ENCODE assay signal across 11 mouse cellular contexts in genomic region chr11:101330371-101330924, GRCm38 (mm10). TPM values are rescaled to one million over a fixed set of nuclear protein-coding genes. Genes with fewer than 3 reads are reported as not detected.
DNase-seq lines count a peak whose midpoint lies in the region; ATAC-seq and TF ChIP-seq lines count a peak whose summit lies in the region.
"Had no signal": no experiment of that assay in that cellular context is flagged by ENCODE, and none has a peak within 500 bp of the region (broad histone marks: within the 10 kb centered on the region; RNA-seq: fewer than 3 reads in every experiment).

Aoc3 (plus strand) TSS chr11:101330605.

- DNase-seq in heart, adult 11 months = peak; percentile 97
- DNase-seq in MEL (ENCODE audit: low read depth, low spot score) = no peak
- peak; percentile 47 for DNase-seq in gastrocnemius, postnatal 14 days
- no peak for DNase-seq in cerebellum, adult 11-12 months
- DNase-seq in right cerebral cortex, postnatal 10 days (ENCODE audit: low spot score in 2 of 2) = no peak
- no peak for DNase-seq in left cerebral cortex, adult 9 months (ENCODE audit: low spot score in 2 of 2)

- 58% methylated on average over 7 of the region's 7 CpGs for WGBS in heart, embryonic 12.5 days
- 54% methylated on average over 7 of the region's 7 CpGs for WGBS in intestine, embryonic 15.5 days

- no peak for TF ChIP-seq CTCF in MEL (IDR thresholded peaks at IDR 0.05 in 2 of 3, conservative IDR thresholded peaks at IDR 0.05 in 1 of 3; ENCODE audit: control insufficient read depth in 1 of 3, insufficient read depth in 1 of 3, low read depth in 2 of 3, low read length in 3 of 3, poor library complexity in 1 of 3, severe bottlenecking in 1 of 3)

- TF ChIP-seq EP300 in MEL (IDR thresholded peaks at IDR 0.05; ENCODE audit: low read depth in 1 of 2, low read length in 2 of 2) = no peak

- no peak for TF ChIP-seq RAD21 in MEL (IDR thresholded peaks at IDR 0.05; ENCODE audit: low read depth, low read length)

- peaks cover 5% of the 10 kb centered on the region for H3K36me3 ChIP-seq in heart, embryonic 12.5 days
- H3K36me3 ChIP-seq in MEL (ENCODE audit: control insufficient read depth in 1 of 2, insufficient read depth in 2 of 2, low read length in 2 of 2) = no peaks in the 10 kb centered on the region; a peak in 1 of 4 replicates
- peaks cover 5% of the 10 kb centered on the region for H3K36me3 ChIP-seq in intestine, embryonic 15.5 days
- H3K36me3 ChIP-seq: hindbrain, embryonic 15.5 days had no signal

- no peak for ATAC-seq in heart, embryonic 12.5 days (ENCODE audit: insufficient number of reproducible peaks, low FRiP score)
- ATAC-seq in intestine, embryonic 15.5 days = peak; percentile 55; the same call in 1 of the 2 replicates

- H3K27me3 ChIP-seq in heart, embryonic 12.5 days (replicated peaks) = no peaks in the 10 kb centered on the region
- no peaks in the 10 kb centered on the region for H3K27me3 ChIP-seq in MEL (ENCODE audit: control insufficient read depth in 1 of 2, insufficient read depth in 2 of 2, low read length in 2 of 2)
- no peaks in the 10 kb centered on the region for H3K27me3 ChIP-seq in intestine, embryonic 15.5 days (replicated peaks)
- H3K27me3 ChIP-seq: hindbrain, embryonic 15.5 days had no signal

- H3K27ac ChIP-seq in heart, embryonic 12.5 days (ENCODE audit: poor library complexity, severe bottlenecking) = no peak within 1 kb of the TSS
- no peak within 1 kb of the TSS for H3K27ac ChIP-seq in MEL (ENCODE audit: control insufficient read depth, low read depth, low read length)
- H3K27ac ChIP-seq in intestine, embryonic 15.5 days = peak within 1 kb of the TSS; percentile 44; the same call in 1 of the 2 replicates
- H3K27ac ChIP-seq: hindbrain, embryonic 15.5 days; liver, embryonic 14.5 days had no signal

- H3K4me2 ChIP-seq in heart, embryonic 12.5 days = no peak within 1 kb of the TSS
- peak within 1 kb of the TSS; percentile 19 for H3K4me2 ChIP-seq in intestine, embryonic 15.5 days (replicated peaks)
- H3K4me2 ChIP-seq: hindbrain, embryonic 15.5 days had no signal

- no peak within 1 kb of the TSS for H3K4me3 ChIP-seq in heart, embryonic 12.5 days
- no peak within 1 kb of the TSS for H3K4me3 ChIP-seq in MEL (ENCODE audit: control insufficient read depth in 1 of 2, insufficient read depth in 1 of 2, low read depth in 2 of 2, low read length in 2 of 2)
- no peak within 1 kb of the TSS for H3K4me3 ChIP-seq in intestine, embryonic 15.5 days (replicated peaks)
- H3K4me3 ChIP-seq: hindbrain, embryonic 15.5 days had no signal

- no peak within 1 kb of the TSS for H3K9ac ChIP-seq in heart, embryonic 12.5 days
- H3K9ac ChIP-seq in MEL (ENCODE audit: control insufficient read depth, low read depth, low read length, poor library complexity, severe bottlenecking) = no peak within 1 kb of the TSS
- no peak within 1 kb of the TSS for H3K9ac ChIP-seq in intestine, embryonic 15.5 days
- H3K9ac ChIP-seq: hindbrain, embryonic 15.5 days; liver, embryonic 14.5 days had no signal

- TF ChIP-seq POLR2A in MEL (IDR thresholded peaks at IDR 0.05; ENCODE audit: control insufficient read depth in 1 of 2, insufficient read depth in 1 of 2, low read depth in 1 of 2, low read length in 2 of 2, poor library complexity in 1 of 2) = 0 out of 4 replicates have a peak, but pooled peaks of 1 of the 2 experiments have one; percentile 24

- H3K4me1 ChIP-seq in heart, embryonic 12.5 days (replicated peaks) = peaks cover 11% of the 10 kb centered on the region; the same call in 1 of the 2 replicates
- no peaks in the 10 kb centered on the region for H3K4me1 ChIP-seq in MEL (ENCODE audit: control insufficient read depth in 1 of 2, insufficient read depth in 2 of 2, low read length in 2 of 2)
- H3K4me1 ChIP-seq in intestine, embryonic 15.5 days (replicated peaks) = peaks cover 4% of the 10 kb centered on the region; the same call in 1 of the 2 replicates
- H3K4me1 ChIP-seq: hindbrain, embryonic 15.5 days had no signal

- intact Hi-C loops in gastrocnemius, postnatal 14 days (cut with DNase I; ENCODE audit: low total_unique reads) = no loop called here

- no peaks in the 10 kb centered on the region for H3K79me2 ChIP-seq in MEL (ENCODE audit: control insufficient read depth, insufficient read depth, low read length, poor library complexity)

- H3K9me3 ChIP-seq in heart, embryonic 12.5 days (replicated peaks) = no peaks in the 10 kb centered on the region
- H3K9me3 ChIP-seq in MEL (replicated peaks; ENCODE audit: insufficient read depth, low read length) = no peaks in the 10 kb centered on the region
- no peaks in the 10 kb centered on the region for H3K9me3 ChIP-seq in intestine, embryonic 15.5 days
- H3K9me3 ChIP-seq: hindbrain, embryonic 15.5 days had no signal

TF ChIP-seq in MEL, 35 proteins besides CTCF, POLR2A, EP300 and RAD21:
- TF ChIP-seq POLR2AphosphoS2 (IDR thresholded peaks at IDR 0.05; ENCODE audit: low read length) (0 out of 2 replicates have a peak, but pooled peaks have one; percentile 53), TAL1 (IDR thresholded peaks at IDR 0.05; ENCODE audit: low read length) (no peak)

RNA-seq across cellular contexts. Expression of gene Aoc3, which starts in this region (rescaled TPM):
- 0.06 and 0.17 TPM in 2 replicates for polyA plus RNA-seq in heart, embryonic 12.5 days (2016; fragmentation: Nextera tagmentation; extraction: Ambion mirVana)
- 0.62 and 0.69 TPM in 2 replicates for total RNA-seq in MEL (2012; rRNA removed)
- 1 to 10 TPM in 1 of 2 experiments, not detected in 1; 2.2 TPM for polyA plus RNA-seq in MEL (2012; ENCODE audit: insufficient read depth in 1 of 2, insufficient read length in 2 of 2, low read depth in 1 of 2, low replicate concordance in 2 of 2, missing spikeins in 1 of 2)
- 10 to 100 TPM; 20.7 to 21.7 TPM for total RNA-seq in gastrocnemius, postnatal 14 days (2021)
- polyA plus RNA-seq in intestine, embryonic 15.5 days (2015; fragmentation: Nextera tagmentation; extraction: Ambion mirVana) = 2.1 and 2.7 TPM in 2 replicates
- polyA plus RNA-seq: neural tube, embryonic 14.5 days had no signal

Comparison
In these comparisons a context has a peak if more than half of its experiments do, and no peak if none do; other contexts are left out.
1. RNA of gene Aoc3 (total RNA-seq): 20.7 to 21.7 TPM in gastrocnemius, postnatal 14 days; 0.62 to 0.69 TPM in MEL; every median in the first group is over 10 times any median in the second.
2. DNase-seq: peak in heart, adult 11 months (single experiment) and gastrocnemius, postnatal 14 days (single experiment); none in MEL (single experiment), cerebellum, adult 11-12 months (single experiment), right cerebral cortex, postnatal 10 days (0 of 2) and left cerebral cortex, adult 9 months (0 of 2).